Mouse (Mus musculus) MEL (cell line): ENCODE data around the gene Insrr. TPM values are rescaled to one million over a fixed set of nuclear protein-coding genes. Genes with fewer than 3 reads are reported as not detected.

ENCODE experiments used
- DNase-seq: peaks from one replicate; pipeline ENCODE4 v3.0.0; 2011; ENCODE audit warnings: low read depth, low spot score
- H3K27ac ChIP-seq: 2 replicates; pipeline ENCODE4 v1.5.1; 2012; ENCODE audit warnings: low read depth, mild to moderate bottlenecking, control low read depth, low read length, moderate library complexity; ENCODE audit not compliant: control insufficient read depth
- H3K27me3 ChIP-seq, 2 experiments: fragments of 150-350 bp in 1 of 2; sonication (generic) in 1 of 2; 2 replicates each; pipeline ENCODE4 v1.6.1; 2012; ENCODE audit warnings: low read length in 2 of 2, mild to moderate bottlenecking in 2 of 2, improper control_type of control experiment in 1 of 2, moderate library complexity in 1 of 2; ENCODE audit not compliant: insufficient read depth in 2 of 2, control insufficient read depth in 1 of 2
- H3K36me3 ChIP-seq, 2 experiments: 2 replicates each; pipeline ENCODE4 v1.6.1; 2012 to 2014; ENCODE audit warnings: low read length in 2 of 2, improper control_type of control experiment in 1 of 2, inconsistent platforms in 1 of 2, mild to moderate bottlenecking in 1 of 2; ENCODE audit not compliant: insufficient read depth in 2 of 2, control insufficient read depth in 1 of 2
- H3K4me1 ChIP-seq, 2 experiments: fragments of 150-350 bp in 1 of 2; sonication (generic) in 1 of 2; 2 replicates each; pipeline ENCODE4 v1.6.1; 2012; ENCODE audit warnings: low read length in 2 of 2, improper control_type of control experiment in 1 of 2, mild to moderate bottlenecking in 1 of 2; ENCODE audit not compliant: insufficient read depth in 2 of 2, control insufficient read depth in 1 of 2
- H3K4me3 ChIP-seq, 2 experiments: fragments of 150-350 bp in 1 of 2; sonication (generic) in 1 of 2; 2 replicates each; pipeline ENCODE4 v1.5.1; 2012; ENCODE audit warnings: low read depth in 2 of 2, low read length in 2 of 2, mild to moderate bottlenecking in 2 of 2, moderate library complexity in 2 of 2, control low read depth in 1 of 2, improper control_type of control experiment in 1 of 2; ENCODE audit not compliant: control insufficient read depth in 1 of 2, insufficient read depth in 1 of 2
- H3K79me2 ChIP-seq: 2 replicates; pipeline ENCODE4 v1.6.1; 2012; ENCODE audit warnings: mild to moderate bottlenecking, low read length, moderate library complexity; ENCODE audit not compliant: control insufficient read depth, poor library complexity, insufficient read depth
- H3K9ac ChIP-seq: 2 replicates; pipeline ENCODE4 v1.6.1; 2012; ENCODE audit warnings: low read depth, mild to moderate bottlenecking, control low read depth, low read length, moderate library complexity; ENCODE audit not compliant: control insufficient read depth, poor library complexity, severe bottlenecking
- H3K9me3 ChIP-seq: fragments of 150-350 bp; sonication (generic); replicated peaks from 2 replicates; pipeline ENCODE4 v1.6.1; 2012; ENCODE audit warnings: mild to moderate bottlenecking, low read length, improper control_type of control experiment, moderate library complexity; ENCODE audit not compliant: insufficient read depth
- BHLHE40 ChIP-seq: IDR thresholded peaks from 2 replicates; pipeline ENCODE4 v1.6.1; 2012; ENCODE audit warnings: low read depth, mild to moderate bottlenecking, inconsistent platforms, low read length, improper control_type of control experiment, borderline replicate concordance
- CHD1 ChIP-seq: IDR thresholded peaks from 2 replicates; pipeline ENCODE4 v1.6.1; 2012; ENCODE audit warnings: low read depth, mild to moderate bottlenecking, inconsistent platforms, low read length, improper control_type of control experiment
- CTCF ChIP-seq, 3 experiments: IDR thresholded peaks in 2 of 3; conservative IDR thresholded peaks in 1 of 3; 2 replicates each; pipeline ENCODE4 v1.5.1; 2011 to 2012; ENCODE audit warnings: low read length in 3 of 3, low read depth in 2 of 3, mild to moderate bottlenecking in 2 of 3, improper control_type of control experiment in 1 of 3, inconsistent platforms in 1 of 3, mixed read lengths in 1 of 3, moderate library complexity in 1 of 3; ENCODE audit not compliant: control insufficient read depth in 1 of 3, insufficient read depth in 1 of 3, poor library complexity in 1 of 3, severe bottlenecking in 1 of 3
- E2F4 ChIP-seq: IDR thresholded peaks from 2 replicates; pipeline ENCODE4 v1.6.1; 2011; ENCODE audit warnings: low read depth, low read length, improper control_type of control experiment, borderline replicate concordance
- EP300 ChIP-seq, 2 experiments: IDR thresholded peaks; 2 replicates each; pipeline ENCODE4 v1.6.1; 2011; ENCODE audit warnings: improper control_type of control experiment in 2 of 2, low read length in 2 of 2, low read depth in 1 of 2, mild to moderate bottlenecking in 1 of 2
- ETS1 ChIP-seq: IDR thresholded peaks from 2 replicates; pipeline ENCODE4 v1.6.1; 2012; ENCODE audit warnings: low read depth, mild to moderate bottlenecking, inconsistent platforms, low read length, improper control_type of control experiment, moderate library complexity
- JUND ChIP-seq: IDR thresholded peaks from 2 replicates; pipeline ENCODE4 v1.6.1; 2011; ENCODE audit warnings: low read depth, mild to moderate bottlenecking, improper control_type of control experiment, low read length
- KAT2A ChIP-seq: conservative IDR thresholded peaks from 2 replicates; pipeline ENCODE4 v1.6.1; 2012; ENCODE audit warnings: low read depth, low read length, improper control_type of control experiment, inconsistent platforms
- MAX ChIP-seq: IDR thresholded peaks from 2 replicates; pipeline ENCODE4 v1.6.1; 2011; ENCODE audit warnings: low read length, improper control_type of control experiment
- MEF2A ChIP-seq: IDR thresholded peaks from 2 replicates; pipeline ENCODE4 v1.6.1; 2014; ENCODE audit warnings: low read depth, mild to moderate bottlenecking, inconsistent platforms, low read length, improper control_type of control experiment; ENCODE audit not compliant: poor library complexity, insufficient replicate concordance, severe bottlenecking; ENCODE audit errors: extremely low read depth
- MXI1 ChIP-seq: IDR thresholded peaks from 2 replicates; pipeline ENCODE4 v1.6.1; 2011; ENCODE audit warnings: mild to moderate bottlenecking, low read depth, low read length, improper control_type of control experiment
- NELFE ChIP-seq: IDR thresholded peaks from 2 replicates; pipeline ENCODE4 v1.6.1; 2011; ENCODE audit warnings: low read depth, low read length, improper control_type of control experiment
- NRF1 ChIP-seq: IDR thresholded peaks from 2 replicates; pipeline ENCODE4 v1.6.1; 2014; ENCODE audit warnings: low read depth, mild to moderate bottlenecking, inconsistent platforms, low read length, improper control_type of control experiment, moderate library complexity; ENCODE audit not compliant: poor library complexity, insufficient read depth, severe bottlenecking
- POLR2A ChIP-seq, 2 experiments: IDR thresholded peaks; 2 replicates each; pipeline ENCODE4 v1.6.1; 2011 to 2012; ENCODE audit warnings: low read length in 2 of 2, mild to moderate bottlenecking in 2 of 2, control low read depth in 1 of 2, improper control_type of control experiment in 1 of 2, low read depth in 1 of 2, moderate library complexity in 1 of 2; ENCODE audit not compliant: control insufficient read depth in 1 of 2, insufficient read depth in 1 of 2, poor library complexity in 1 of 2
- POLR2AphosphoS2 ChIP-seq: IDR thresholded peaks from 2 replicates; pipeline ENCODE4 v1.6.1; 2011; ENCODE audit warnings: low read length, improper control_type of control experiment
- POLR2AphosphoS5 ChIP-seq: IDR thresholded peaks from 2 replicates; pipeline ENCODE4 v1.6.1; 2012; ENCODE audit warnings: low read depth, borderline replicate concordance, mild to moderate bottlenecking, inconsistent platforms, low read length, moderate library complexity, mixed read lengths
- RAD21 ChIP-seq: IDR thresholded peaks from 2 replicates; pipeline ENCODE4 v1.6.1; 2011; ENCODE audit warnings: mild to moderate bottlenecking, low read depth, low read length, improper control_type of control experiment
- RCOR1 ChIP-seq: IDR thresholded peaks from 2 replicates; pipeline ENCODE4 v1.6.1; 2012; ENCODE audit warnings: low read depth, mild to moderate bottlenecking, inconsistent platforms, low read length, improper control_type of control experiment
- TAL1 ChIP-seq: IDR thresholded peaks from 2 replicates; pipeline ENCODE4 v1.6.1; 2012; ENCODE audit warnings: mild to moderate bottlenecking, inconsistent platforms, low read length, moderate library complexity, mixed read lengths
- UBTF ChIP-seq: IDR thresholded peaks from 2 replicates; pipeline ENCODE4 v1.6.1; 2012; ENCODE audit warnings: low read depth, mild to moderate bottlenecking, inconsistent platforms, low read length, improper control_type of control experiment, moderate library complexity, borderline replicate concordance; ENCODE audit not compliant: insufficient read depth
- USF1 ChIP-seq: IDR thresholded peaks from 2 replicates; pipeline ENCODE4 v1.6.1; 2014; ENCODE audit warnings: low read depth, mild to moderate bottlenecking, inconsistent platforms, low read length, improper control_type of control experiment, moderate library complexity
- ZMIZ1 ChIP-seq: IDR thresholded peaks from 2 replicates; pipeline ENCODE4 v1.6.1; 2012; ENCODE audit warnings: low read depth, mild to moderate bottlenecking, inconsistent platforms, low read length, improper control_type of control experiment, moderate library complexity
- polyA plus RNA-seq, 2 experiments: library from polyadenylated mRNA; stranded (reverse) in 1 of 2; unstranded in 1 of 2; fragments of >175 nt in 1 of 2; fragments of >200 nt in 1 of 2; gene quantifications; 2 replicates each; pipeline versions ENCODE4 v1.2.1 to v1.2.4; 2012; ENCODE audit warnings: low replicate concordance in 2 of 2, low read depth in 1 of 2; ENCODE audit not compliant: insufficient read length in 2 of 2, insufficient read depth in 1 of 2, missing spikeins in 1 of 2
- total RNA-seq: library from RNA; depleted of rRNA; stranded (reverse); fragments of 300-350 nt; gene quantifications from 2 replicates; pipeline ENCODE4 v1.2.3, GENCODE M21; 2012; rRNA removed

Gene Insrr
- 0.62 and 0.77 TPM in 2 replicates for total RNA-seq
- 1 to 10 TPM in 1 of 2 experiments, not detected in 1; 3.7 TPM for polyA plus RNA-seq

DNA sequence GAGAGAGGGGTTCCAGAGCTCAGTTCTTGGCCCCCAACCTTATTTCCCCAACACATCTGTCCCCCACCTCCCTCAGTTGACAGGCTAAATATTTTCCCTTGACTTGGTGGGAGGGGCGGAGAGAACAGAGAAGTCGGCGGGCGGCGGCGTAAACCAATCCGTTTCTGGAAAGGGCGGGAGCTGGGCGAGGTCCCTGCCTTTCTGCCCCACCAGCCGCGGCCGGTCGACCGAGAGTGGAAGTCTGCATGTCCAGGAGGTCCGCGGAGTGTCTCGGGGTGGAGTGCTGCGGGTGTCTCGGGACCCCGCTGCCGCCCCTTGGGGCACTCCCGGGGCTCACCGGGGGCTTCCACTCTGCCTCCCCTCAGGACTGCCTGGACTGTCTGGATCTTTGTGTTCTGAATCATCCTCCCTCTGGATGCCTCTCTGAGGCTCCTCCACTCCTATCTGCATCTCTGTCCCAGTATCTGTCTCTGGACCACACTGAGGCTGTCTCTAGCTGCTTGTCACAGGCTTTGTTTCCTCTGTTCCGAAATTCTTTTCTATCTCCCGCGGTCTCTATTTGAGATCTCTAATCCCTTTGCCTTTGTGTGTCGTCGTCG, at the start of gene Insrr:
Insrr (plus strand) TSS at position 216 of the 599 bp plus-strand sequence.
- TF ChIP-seq POLR2AphosphoS5, result no peak
- TF ChIP-seq CHD1, result no peak
- no peak for TF ChIP-seq BHLHE40
- TF ChIP-seq KAT2A, result no peak
- no peak for TF ChIP-seq RAD21
- no peak for TF ChIP-seq MAX
- TF ChIP-seq CTCF (IDR thresholded peaks at IDR 0.05 in 2 of 3, conservative IDR thresholded peaks at IDR 0.05 in 1 of 3; ENCODE audit: control insufficient read depth in 1 of 3, insufficient read depth in 1 of 3, low read depth in 2 of 3, low read length in 3 of 3, poor library complexity in 1 of 3, severe bottlenecking in 1 of 3), result no peak
- no peak for TF ChIP-seq E2F4
- peaks cover 0 to 10% of the 10 kb centered on the region in 2 experiments; a peak in 3 of 4 replicates for H3K27me3 ChIP-seq
- peaks cover 0 to 11% of the 10 kb centered on the region in 2 experiments; a peak in 2 of 4 replicates for H3K4me1 ChIP-seq
- H3K27ac ChIP-seq, result no peak within 1 kb of the TSS
- H3K36me3 ChIP-seq, result peaks cover 0 to 2% of the 10 kb centered on the region in 2 experiments; a peak in 1 of 4 replicates
- DNase-seq, result no peak
- no peak within 1 kb of the TSS for H3K4me3 ChIP-seq
- H3K9me3 ChIP-seq, result no peaks in the 10 kb centered on the region
- H3K9ac ChIP-seq, result no peak within 1 kb of the TSS
- no peaks in the 10 kb centered on the region for H3K79me2 ChIP-seq

DNA sequence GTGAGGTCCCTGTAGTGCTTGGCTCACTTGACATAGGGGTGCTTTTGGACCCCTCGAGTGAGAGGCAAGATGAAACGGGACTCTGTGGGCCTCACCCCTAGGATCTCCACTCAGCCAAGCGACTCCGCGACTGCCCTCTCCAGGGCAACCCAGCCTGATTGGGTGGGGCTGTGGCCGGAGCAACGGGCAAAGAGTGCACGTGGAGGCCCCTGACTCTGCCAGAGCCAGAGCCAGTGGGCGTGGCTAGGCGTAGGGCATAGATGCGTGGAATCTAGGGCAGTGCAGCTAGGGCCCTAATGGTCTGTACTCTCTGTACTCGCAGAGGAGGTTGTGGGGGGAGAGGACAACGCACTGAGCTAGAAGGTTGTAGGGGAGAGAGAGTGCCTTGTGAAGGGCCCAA, 48.3 kb upstream of the Insrr start, which contains the start of gene Lrrc71:
Lrrc71 (minus strand) TSS at position 195 of the 400 bp plus-strand sequence.
- no peak within 1 kb of the TSS for H3K9ac ChIP-seq
- H3K27me3 ChIP-seq, result peaks cover 0 to 1% of the 10 kb centered on the region in 2 experiments; a peak in 1 of 4 replicates
- no peak within 1 kb of the TSS for H3K4me3 ChIP-seq
- H3K4me1 ChIP-seq, result no peaks in the 10 kb centered on the region
- TF ChIP-seq NRF1 (no peak), USF1 (no peak), NELFE (no peak), RAD21 (no peak)
- DNase-seq, result no peak
- H3K36me3 ChIP-seq, result no peaks in the 10 kb centered on the region
- no peak within 1 kb of the TSS for H3K27ac ChIP-seq
- no peaks in the 10 kb centered on the region for H3K79me2 ChIP-seq
- no peaks in the 10 kb centered on the region for H3K9me3 ChIP-seq

DNA sequence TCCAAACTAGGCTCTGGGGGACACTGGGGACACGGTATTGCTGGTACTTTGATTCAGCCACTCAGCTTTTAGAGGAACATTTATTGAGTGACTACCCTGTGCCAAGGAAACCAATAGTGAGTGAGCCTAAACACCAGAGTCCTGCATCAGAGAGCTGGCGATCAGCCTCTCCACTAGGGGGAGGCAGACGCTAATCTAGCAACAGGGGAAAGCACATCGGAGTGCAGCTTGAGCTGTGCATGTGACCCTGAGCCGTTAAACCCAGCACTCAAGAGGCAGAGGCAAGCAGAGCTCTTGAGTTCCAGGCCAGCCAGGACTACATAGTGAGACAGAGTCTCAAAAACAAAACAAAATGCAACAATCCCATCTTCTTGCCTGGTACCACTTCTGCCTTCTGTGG, 47.7 kb upstream of the Insrr start:
- Histone ChIP-seq H3K4me1 (no peaks in the 10 kb centered on the region), H3K36me3 (no peaks in the 10 kb centered on the region), H3K79me2 (no peaks in the 10 kb centered on the region), H3K4me3 (no peak overlapping the region), H3K9ac (no peak overlapping the region), H3K27me3 (peaks cover 0 to 1% of the 10 kb centered on the region in 2 experiments; a peak in 1 of 4 replicates), H3K27ac (no peak overlapping the region), H3K9me3 (no peaks in the 10 kb centered on the region)
- DNase-seq, result peak; percentile 60
- TF ChIP-seq POLR2AphosphoS5 (no peak), CTCF (IDR thresholded peaks at IDR 0.05 in 2 of 3, conservative IDR thresholded peaks at IDR 0.05 in 1 of 3; ENCODE audit: control insufficient read depth in 1 of 3, insufficient read depth in 1 of 3, low read depth in 2 of 3, low read length in 3 of 3, poor library complexity in 1 of 3, severe bottlenecking in 1 of 3) (peak; percentile 75 to 82 (median 76)), RCOR1 (no peak), UBTF (no peak), MAX (no peak), ETS1 (no peak), BHLHE40 (no peak), MXI1 (no peak), TAL1 (no peak), POLR2A (IDR thresholded peaks at IDR 0.05; ENCODE audit: control insufficient read depth in 1 of 2, insufficient read depth in 1 of 2, low read depth in 1 of 2, low read length in 2 of 2, poor library complexity in 1 of 2) (no peak), JUND (no peak), USF1 (peak; percentile 60), MEF2A (no peak), EP300 (IDR thresholded peaks at IDR 0.05; ENCODE audit: low read depth in 1 of 2, low read length in 2 of 2) (no peak), RAD21 (peak; percentile 68), ZMIZ1 (no peak), POLR2AphosphoS2 (no peak), KAT2A (no peak)
